8 mouse cellular contexts compared by ENCODE assay signal in the genomic region with DNA sequence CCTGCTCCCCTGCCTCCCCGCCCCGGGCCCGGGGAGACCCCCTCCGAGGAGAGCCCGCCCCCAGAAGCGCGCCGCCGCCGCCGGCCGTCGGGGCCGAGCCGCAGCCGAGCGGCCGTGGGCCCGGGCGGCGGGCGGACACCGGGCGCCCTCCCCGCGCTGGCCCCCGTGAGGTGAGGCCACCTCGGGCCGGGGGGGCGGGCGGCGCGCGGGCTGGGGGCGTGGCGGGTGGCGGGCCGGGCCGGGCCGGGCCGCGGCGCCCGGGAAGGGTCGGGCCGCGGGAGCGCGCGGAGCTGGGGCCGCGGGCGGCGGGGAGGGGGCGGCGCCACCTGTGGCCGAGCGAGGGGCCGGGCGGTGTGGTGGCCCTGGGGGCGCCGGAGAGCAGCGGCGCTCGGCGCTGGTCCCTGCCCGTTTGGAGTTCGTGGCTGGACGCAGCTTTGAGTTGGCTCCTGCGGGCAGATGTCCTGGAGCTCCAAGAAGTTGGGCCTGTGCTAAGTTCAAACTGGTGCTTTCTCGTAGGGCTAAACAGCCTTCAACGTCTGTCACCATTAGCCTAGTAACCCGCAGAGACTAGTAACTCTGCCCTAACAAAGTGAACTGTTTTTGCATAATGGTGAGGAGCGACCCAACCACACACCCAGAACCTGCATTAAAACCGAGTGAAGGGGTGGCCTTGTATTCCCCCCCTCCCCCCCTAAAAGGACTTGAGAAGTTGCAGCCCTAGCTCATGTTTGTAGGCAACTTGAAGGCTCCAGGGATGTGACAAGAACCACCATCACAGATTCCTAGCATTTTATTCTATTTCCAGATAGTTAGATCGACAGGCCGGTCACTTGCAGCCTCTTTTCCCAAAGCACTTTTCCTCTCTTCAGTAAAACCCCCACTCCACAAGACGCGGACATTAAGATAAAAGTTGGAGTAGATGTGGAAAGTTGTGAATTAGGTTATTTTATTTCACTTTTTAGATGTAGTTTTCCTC. TPM values are rescaled to one million over a fixed set of nuclear protein-coding genes. Genes with fewer than 3 reads are reported as not detected.
DNase-seq lines count a peak whose midpoint lies in the region; ATAC-seq lines count a peak whose summit lies in the region.

No protein-coding gene starts in this region.

- peak overlapping the region; percentile 60 for H3K4me3 ChIP-seq in embryonic facial prominence, embryonic 11.5 days (ENCODE audit: low read depth, low read length)
- H3K4me3 ChIP-seq in heart, embryonic 10.5 days: peak overlapping the region; percentile 67
- H3K4me3 ChIP-seq in kidney, embryonic 15.5 days (replicated peaks): peak overlapping the region; percentile 62
- peak overlapping the region; percentile 74 for H3K4me3 ChIP-seq in liver, embryonic 12.5 days
- peak overlapping the region; percentile 61 for H3K4me3 ChIP-seq in stomach, embryonic 14.5 days (ENCODE audit: low read depth, low read length)

- peak; percentile 69 for DNase-seq in 3134 (ENCODE audit: extremely low read depth, insufficient read length, low spot score)
- peak; percentile 81 for DNase-seq in adrenal gland, postnatal 14 days
- DNase-seq in embryonic facial prominence, embryonic 11.5 days (ENCODE audit: low spot score): peak; percentile 83
- DNase-seq in heart, embryonic 10.5 days (ENCODE audit: low spot score): peak; percentile 87
- peak; percentile 74 for DNase-seq in naive thymus-derived CD4-positive, alpha-beta T cell, adult 2 months (ENCODE audit: low read depth)

- no peaks in the 10 kb centered on the region for H3K36me3 ChIP-seq in embryonic facial prominence, embryonic 11.5 days (replicated peaks; ENCODE audit: control insufficient read depth, insufficient read depth, low read depth, low read length)
- no peaks in the 10 kb centered on the region for H3K36me3 ChIP-seq in heart, embryonic 10.5 days
- no peaks in the 10 kb centered on the region for H3K36me3 ChIP-seq in kidney, embryonic 15.5 days
- H3K36me3 ChIP-seq in liver, embryonic 12.5 days: no peaks in the 10 kb centered on the region
- H3K36me3 ChIP-seq in stomach, embryonic 14.5 days (ENCODE audit: control insufficient read depth, insufficient read depth, low read length): no peaks in the 10 kb centered on the region

- no peaks in the 10 kb centered on the region for H3K4me1 ChIP-seq in embryonic facial prominence, embryonic 11.5 days (ENCODE audit: control insufficient read depth, insufficient read depth, low read length)
- peaks cover 23% of the 10 kb centered on the region for H3K4me1 ChIP-seq in heart, embryonic 10.5 days
- H3K4me1 ChIP-seq in kidney, embryonic 15.5 days: peaks cover 18% of the 10 kb centered on the region
- peaks cover 33% of the 10 kb centered on the region for H3K4me1 ChIP-seq in liver, embryonic 12.5 days
- H3K4me1 ChIP-seq in stomach, embryonic 14.5 days (ENCODE audit: control insufficient read depth, insufficient read depth, low read length): peaks cover 13% of the 10 kb centered on the region

- ATAC-seq in embryonic facial prominence, embryonic 11.5 days (replicated peaks; ENCODE audit: insufficient number of reproducible peaks, low FRiP score, low TSS enrichment, low read depth): peak; percentile 36
- ATAC-seq in kidney, embryonic 15.5 days (replicated peaks; ENCODE audit: low FRiP score): peak; percentile 93
- ATAC-seq in liver, embryonic 12.5 days: peak; percentile 82
- ATAC-seq in stomach, embryonic 14.5 days (ENCODE audit: insufficient number of reproducible peaks, insufficient read depth, low FRiP score, low read depth): peak; percentile 73

- H3K9ac ChIP-seq in embryonic facial prominence, embryonic 11.5 days (replicated peaks; ENCODE audit: low read length): peak overlapping the region; percentile 88
- H3K9ac ChIP-seq in kidney, embryonic 15.5 days: peak overlapping the region; percentile 82
- H3K9ac ChIP-seq in liver, embryonic 12.5 days: peak overlapping the region; percentile 88
- peak overlapping the region; percentile 83 for H3K9ac ChIP-seq in stomach, embryonic 14.5 days (replicated peaks; ENCODE audit: low read depth, low read length)

- peak overlapping the region; percentile 55 for H3K4me2 ChIP-seq in embryonic facial prominence, embryonic 11.5 days (ENCODE audit: low read depth, low read length)
- H3K4me2 ChIP-seq in kidney, embryonic 15.5 days: peak overlapping the region; percentile 71
- H3K4me2 ChIP-seq in liver, embryonic 12.5 days: peak overlapping the region; percentile 89
- peak overlapping the region; percentile 65 for H3K4me2 ChIP-seq in stomach, embryonic 14.5 days (replicated peaks; ENCODE audit: low read depth, low read length)

- no peaks in the 10 kb centered on the region for H3K27me3 ChIP-seq in embryonic facial prominence, embryonic 11.5 days (ENCODE audit: control insufficient read depth, insufficient read depth, low read length)
- no peaks in the 10 kb centered on the region for H3K27me3 ChIP-seq in heart, embryonic 10.5 days (ENCODE audit: insufficient read depth, poor library complexity, severe bottlenecking)
- H3K27me3 ChIP-seq in kidney, embryonic 15.5 days: no peaks in the 10 kb centered on the region
- no peaks in the 10 kb centered on the region for H3K27me3 ChIP-seq in liver, embryonic 12.5 days (replicated peaks)
- H3K27me3 ChIP-seq in stomach, embryonic 14.5 days (ENCODE audit: control insufficient read depth, insufficient read depth, low read length): no peaks in the 10 kb centered on the region

- WGBS in embryonic facial prominence, embryonic 11.5 days: 1% methylated on average over 24 of the region's 79 CpGs
- WGBS in heart, embryonic 10.5 days: 4% methylated on average over 79 of the region's 79 CpGs
- 2% methylated on average over 55 of the region's 79 CpGs for WGBS in kidney, embryonic 15.5 days
- 3% methylated on average over 56 of the region's 79 CpGs for WGBS in liver, embryonic 12.5 days (ENCODE audit: insufficient replicate concordance)
- WGBS in stomach, embryonic 14.5 days: under 1% methylated on average over 30 of the region's 79 CpGs

- peak overlapping the region; percentile 92 for H3K27ac ChIP-seq in embryonic facial prominence, embryonic 11.5 days (replicated peaks; ENCODE audit: low read depth, low read length)
- H3K27ac ChIP-seq in heart, embryonic 10.5 days: peak overlapping the region; percentile 97
- peak overlapping the region; percentile 96 for H3K27ac ChIP-seq in kidney, embryonic 15.5 days
- peak overlapping the region; percentile 87 for H3K27ac ChIP-seq in liver, embryonic 12.5 days
- peak overlapping the region; percentile 88 for H3K27ac ChIP-seq in stomach, embryonic 14.5 days (ENCODE audit: low read length)

- H3K9me3 ChIP-seq in embryonic facial prominence, embryonic 11.5 days (replicated peaks; ENCODE audit: control insufficient read depth, low read length): no peaks in the 10 kb centered on the region
- no peaks in the 10 kb centered on the region for H3K9me3 ChIP-seq in heart, embryonic 10.5 days
- H3K9me3 ChIP-seq in kidney, embryonic 15.5 days (replicated peaks): no peaks in the 10 kb centered on the region
- no peaks in the 10 kb centered on the region for H3K9me3 ChIP-seq in liver, embryonic 12.5 days (replicated peaks)
- no peaks in the 10 kb centered on the region for H3K9me3 ChIP-seq in stomach, embryonic 14.5 days (ENCODE audit: control insufficient read depth, low read depth, low read length)

RNA-seq across cellular contexts. Expression of a gene that starts 0.9 kb away (rescaled TPM):
- 113 TPM in 2 replicates for total RNA-seq in adrenal gland, postnatal 14 days (2021)
- 30.9 and 36.1 TPM in 2 replicates for polyA plus RNA-seq in embryonic facial prominence, embryonic 11.5 days (2014; fragmentation: Nextera tagmentation; extraction: Ambion mirVana)
- 30.7 and 33.3 TPM in 2 replicates for polyA plus RNA-seq in heart, embryonic 10.5 days (2016; fragmentation: Nextera tagmentation; extraction: Ambion mirVana)
- 34.7 and 35.9 TPM in 2 replicates for polyA plus RNA-seq in kidney, embryonic 15.5 days (2015; fragmentation: Nextera tagmentation; extraction: Ambion mirVana)
- polyA plus RNA-seq in liver, embryonic 12.5 days (2016; fragmentation: Nextera tagmentation; extraction: Ambion mirVana): 16.7 and 19.0 TPM in 2 replicates
- 34.9 and 37.3 TPM in 2 replicates for polyA plus RNA-seq in stomach, embryonic 14.5 days (2014; fragmentation: Nextera tagmentation; extraction: Ambion mirVana)

RNA-seq across cellular contexts. Expression of a gene that starts 10.8 kb away (rescaled TPM):
- total RNA-seq in adrenal gland, postnatal 14 days (2021): 0.79 and 14.4 TPM in 2 replicates
- not detected in 2 replicates for polyA plus RNA-seq in embryonic facial prominence, embryonic 11.5 days (2014; fragmentation: Nextera tagmentation; extraction: Ambion mirVana)
- 0.31 TPM in 1 of 2 replicates, not detected in the other for polyA plus RNA-seq in heart, embryonic 10.5 days (2016; fragmentation: Nextera tagmentation; extraction: Ambion mirVana)
- polyA plus RNA-seq in kidney, embryonic 15.5 days (2015; fragmentation: Nextera tagmentation; extraction: Ambion mirVana): 0.19 and 0.45 TPM in 2 replicates
- 1.1 and 1.5 TPM in 2 replicates for polyA plus RNA-seq in liver, embryonic 12.5 days (2016; fragmentation: Nextera tagmentation; extraction: Ambion mirVana)
- 0.35 TPM in 1 of 2 replicates, not detected in the other for polyA plus RNA-seq in stomach, embryonic 14.5 days (2014; fragmentation: Nextera tagmentation; extraction: Ambion mirVana)

RNA-seq across cellular contexts. Expression of a gene that starts 26.8 kb away (rescaled TPM):
- total RNA-seq in adrenal gland, postnatal 14 days (2021): 0.82 TPM in 1 of 2 replicates, not detected in the other
- polyA plus RNA-seq in embryonic facial prominence, embryonic 11.5 days (2014; fragmentation: Nextera tagmentation; extraction: Ambion mirVana): not detected in 2 replicates
- 0.04 TPM in 1 of 2 replicates, not detected in the other for polyA plus RNA-seq in heart, embryonic 10.5 days (2016; fragmentation: Nextera tagmentation; extraction: Ambion mirVana)
- not detected in 2 replicates for polyA plus RNA-seq in kidney, embryonic 15.5 days (2015; fragmentation: Nextera tagmentation; extraction: Ambion mirVana)
- polyA plus RNA-seq in liver, embryonic 12.5 days (2016; fragmentation: Nextera tagmentation; extraction: Ambion mirVana): 0.10 and 0.16 TPM in 2 replicates
- polyA plus RNA-seq in stomach, embryonic 14.5 days (2014; fragmentation: Nextera tagmentation; extraction: Ambion mirVana): not detected in 2 replicates

RNA-seq across cellular contexts. Expression of a gene that starts 39.3 kb away (rescaled TPM):
- total RNA-seq in adrenal gland, postnatal 14 days (2021): 3.9 and 4.7 TPM in 2 replicates
- 7.1 and 9.6 TPM in 2 replicates for polyA plus RNA-seq in embryonic facial prominence, embryonic 11.5 days (2014; fragmentation: Nextera tagmentation; extraction: Ambion mirVana)
- polyA plus RNA-seq in heart, embryonic 10.5 days (2016; fragmentation: Nextera tagmentation; extraction: Ambion mirVana): 0.91 and 4.8 TPM in 2 replicates
- polyA plus RNA-seq in kidney, embryonic 15.5 days (2015; fragmentation: Nextera tagmentation; extraction: Ambion mirVana): 6.3 and 8.2 TPM in 2 replicates
- polyA plus RNA-seq in liver, embryonic 12.5 days (2016; fragmentation: Nextera tagmentation; extraction: Ambion mirVana): 0.94 and 1.1 TPM in 2 replicates
- polyA plus RNA-seq in stomach, embryonic 14.5 days (2014; fragmentation: Nextera tagmentation; extraction: Ambion mirVana): 15.5 and 17.6 TPM in 2 replicates

RNA-seq across cellular contexts. Expression of a gene that starts 59.3 kb away (rescaled TPM):
- 2.1 and 15.2 TPM in 2 replicates for total RNA-seq in adrenal gland, postnatal 14 days (2021)
- 1.8 and 2.7 TPM in 2 replicates for polyA plus RNA-seq in embryonic facial prominence, embryonic 11.5 days (2014; fragmentation: Nextera tagmentation; extraction: Ambion mirVana)
- polyA plus RNA-seq in heart, embryonic 10.5 days (2016; fragmentation: Nextera tagmentation; extraction: Ambion mirVana): 0.87 and 3.1 TPM in 2 replicates
- 3.1 and 3.3 TPM in 2 replicates for polyA plus RNA-seq in kidney, embryonic 15.5 days (2015; fragmentation: Nextera tagmentation; extraction: Ambion mirVana)
- polyA plus RNA-seq in liver, embryonic 12.5 days (2016; fragmentation: Nextera tagmentation; extraction: Ambion mirVana): 15.9 and 16.9 TPM in 2 replicates
- 3.2 and 3.9 TPM in 2 replicates for polyA plus RNA-seq in stomach, embryonic 14.5 days (2014; fragmentation: Nextera tagmentation; extraction: Ambion mirVana)

Comparison
In these comparisons a context has a peak if more than half of its experiments do, and no peak if none do; other contexts are left out.
1. Peak in every context shown above with its lines: DNase-seq, ATAC-seq, H3K4me3 ChIP-seq and H3K27ac ChIP-seq.
2. ATAC-seq: peak in every context shown above with its lines; median percentile 93 in kidney, embryonic 15.5 days; 82 in liver, embryonic 12.5 days; 73 in stomach, embryonic 14.5 days; 36 in embryonic facial prominence, embryonic 11.5 days.